Mouse (Mus musculus): Measurements from ENCODE around the gene Chchd6. TPM values are rescaled to one million over a fixed set of nuclear protein-coding genes. Genes with fewer than 3 reads are reported as not detected.

Chchd6 gene
- polyA plus RNA-seq, 1 experiment from 2014 or later: 55.9 TPM

GRCm38 (mm10) chr6:89355661-89356060 is 239.8 kb downstream of the Chchd6 start:
- H3K9me3 ChIP-seq (ENCODE audit: control insufficient read depth, low read length): no peaks in the 10 kb centered on the region
- H3K36me3 ChIP-seq (ENCODE audit: control insufficient read depth, insufficient read depth, low read length): peaks cover 15% of the 10 kb centered on the region
- no peak overlapping the region for H3K4me2 ChIP-seq (ENCODE audit: low read depth, low read length)
- no peak overlapping the region for H3K27ac ChIP-seq (ENCODE audit: low read length)
- no peak overlapping the region for H3K4me3 ChIP-seq (ENCODE audit: low read length)
- peaks cover 36% of the 10 kb centered on the region for H3K4me1 ChIP-seq (replicated peaks; ENCODE audit: control insufficient read depth, insufficient read depth, low read length)
- no peak overlapping the region for H3K9ac ChIP-seq (ENCODE audit: low read length)
- ATAC-seq (ENCODE audit: low read depth): no peak
- no peaks in the 10 kb centered on the region for H3K27me3 ChIP-seq (ENCODE audit: control insufficient read depth, insufficient read depth, low read depth, low read length)
- WGBS: 57% methylated on average over 7 of the region's 7 CpGs

GRCm38 (mm10) chr6:89354726-89355125 is 240.7 kb downstream of the Chchd6 start:
- Histone ChIP-seq H3K27me3 (ENCODE audit: control insufficient read depth, insufficient read depth, low read depth, low read length) (no peaks in the 10 kb centered on the region), H3K4me2 (ENCODE audit: low read depth, low read length) (no peak overlapping the region), H3K9ac (ENCODE audit: low read length) (no peak overlapping the region), H3K27ac (ENCODE audit: low read length) (no peak overlapping the region), H3K36me3 (ENCODE audit: control insufficient read depth, insufficient read depth, low read length) (peaks cover 15% of the 10 kb centered on the region), H3K9me3 (ENCODE audit: control insufficient read depth, low read length) (no peaks in the 10 kb centered on the region), H3K4me3 (ENCODE audit: low read length) (no peak overlapping the region), H3K4me1 (replicated peaks; ENCODE audit: control insufficient read depth, insufficient read depth, low read length) (peaks cover 27% of the 10 kb centered on the region)
- WGBS: 81% methylated on average over 12 of the region's 12 CpGs
- no peak for ATAC-seq (ENCODE audit: low read depth)

DNA sequence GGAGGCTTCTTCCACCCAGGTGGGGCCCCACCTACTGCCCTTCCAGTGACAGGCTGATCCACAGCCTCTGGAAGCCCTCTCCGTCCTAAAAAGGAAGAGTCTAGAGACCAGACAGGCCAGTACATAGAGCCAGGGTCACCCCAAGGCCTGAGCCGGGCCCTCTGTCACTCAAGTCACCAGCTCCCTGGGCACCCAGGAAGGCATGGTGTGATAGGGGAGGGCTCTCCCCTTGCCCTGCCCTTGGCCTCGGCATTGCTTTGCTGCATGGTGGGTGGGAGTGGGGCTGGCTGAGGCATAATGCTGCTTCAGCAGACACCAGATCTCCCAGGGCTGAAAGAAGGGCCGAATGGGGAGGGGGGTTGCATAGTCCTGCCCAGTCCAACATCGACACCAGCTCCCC is 241.4 kb downstream of the Chchd6 start:
- no peaks in the 10 kb centered on the region for H3K27me3 ChIP-seq (ENCODE audit: control insufficient read depth, insufficient read depth, low read depth, low read length)
- no peak overlapping the region for H3K27ac ChIP-seq (ENCODE audit: low read length)
- H3K36me3 ChIP-seq (ENCODE audit: control insufficient read depth, insufficient read depth, low read length): peaks cover 15% of the 10 kb centered on the region
- peaks cover 21% of the 10 kb centered on the region for H3K4me1 ChIP-seq (replicated peaks; ENCODE audit: control insufficient read depth, insufficient read depth, low read length)
- H3K4me2 ChIP-seq (ENCODE audit: low read depth, low read length): no peak overlapping the region
- ATAC-seq (ENCODE audit: low read depth): no peak
- WGBS: 91% methylated on average over 5 of the region's 5 CpGs
- H3K9ac ChIP-seq (ENCODE audit: low read length): no peak overlapping the region
- H3K9me3 ChIP-seq (ENCODE audit: control insufficient read depth, low read length): no peaks in the 10 kb centered on the region
- H3K4me3 ChIP-seq (ENCODE audit: low read length): no peak overlapping the region

GRCm38 (mm10) chr6:89353101-89353500 is 242.4 kb downstream of the Chchd6 start:
- H3K9ac ChIP-seq (ENCODE audit: low read length): no peak overlapping the region
- peaks cover 16% of the 10 kb centered on the region for H3K4me1 ChIP-seq (replicated peaks; ENCODE audit: control insufficient read depth, insufficient read depth, low read length)
- H3K9me3 ChIP-seq (ENCODE audit: control insufficient read depth, low read length): no peaks in the 10 kb centered on the region
- no peaks in the 10 kb centered on the region for H3K27me3 ChIP-seq (ENCODE audit: control insufficient read depth, insufficient read depth, low read depth, low read length)
- WGBS: 53% methylated on average over 8 of the region's 8 CpGs
- no peak for ATAC-seq (ENCODE audit: low read depth)
- peaks cover 19% of the 10 kb centered on the region for H3K36me3 ChIP-seq (ENCODE audit: control insufficient read depth, insufficient read depth, low read length)
- no peak overlapping the region for H3K4me2 ChIP-seq (ENCODE audit: low read depth, low read length)
- H3K27ac ChIP-seq (ENCODE audit: low read length): no peak overlapping the region
- H3K4me3 ChIP-seq (ENCODE audit: low read length): no peak overlapping the region

DNA sequence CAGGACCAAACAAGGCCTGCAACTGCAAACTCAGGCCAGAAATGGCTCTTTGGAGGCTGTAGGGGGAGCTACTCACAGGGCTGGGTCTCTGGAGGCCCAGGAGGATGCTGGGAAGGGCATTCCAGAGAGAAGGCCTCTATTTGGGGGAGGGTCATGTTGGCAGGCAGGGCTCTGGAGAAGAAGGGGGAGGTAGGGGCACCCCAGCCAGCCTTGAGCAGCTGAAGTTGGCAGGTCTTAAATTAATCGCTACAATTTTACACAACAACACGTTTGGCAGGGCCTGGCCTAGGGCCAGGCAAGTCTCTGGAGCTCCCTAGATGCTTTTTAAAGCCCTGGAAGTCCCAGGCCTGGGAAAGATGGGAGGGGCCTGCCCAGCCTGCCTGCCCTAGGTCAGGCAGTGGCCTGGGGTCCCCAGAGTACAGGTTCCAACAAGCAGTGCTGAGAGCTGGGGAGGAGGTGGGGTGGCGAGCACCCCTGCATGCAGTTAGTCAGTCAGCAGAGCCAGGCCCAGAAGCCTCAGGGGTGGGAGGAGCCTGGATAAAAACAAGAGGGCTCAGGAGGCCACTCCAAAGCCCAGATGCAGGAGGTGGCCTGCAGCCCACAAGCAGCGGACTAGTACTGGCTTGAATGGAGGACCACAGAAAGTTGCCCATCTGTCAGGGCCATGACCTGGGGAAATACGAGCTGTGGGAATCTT is 243.9 kb downstream of the Chchd6 start:
- 29% methylated on average over 5 of the region's 5 CpGs for WGBS
- Histone ChIP-seq H3K9me3 (ENCODE audit: control insufficient read depth, low read length) (no peaks in the 10 kb centered on the region), H3K27ac (ENCODE audit: low read length) (peak overlapping the region; percentile 74), H3K36me3 (ENCODE audit: control insufficient read depth, insufficient read depth, low read length) (peaks cover 27% of the 10 kb centered on the region), H3K9ac (ENCODE audit: low read length) (no peak overlapping the region; the same call in 1 of the 2 replicates), H3K27me3 (ENCODE audit: control insufficient read depth, insufficient read depth, low read depth, low read length) (no peaks in the 10 kb centered on the region), H3K4me2 (ENCODE audit: low read depth, low read length) (no peak overlapping the region), H3K4me1 (replicated peaks; ENCODE audit: control insufficient read depth, insufficient read depth, low read length) (peaks cover 16% of the 10 kb centered on the region), H3K4me3 (ENCODE audit: low read length) (no peak overlapping the region)
- peak; percentile 72 for ATAC-seq (ENCODE audit: low read depth)

GRCm38 (mm10) chr6:89350520-89350919 is 244.9 kb downstream of the Chchd6 start:
- H3K4me2 ChIP-seq (ENCODE audit: low read depth, low read length): no peak overlapping the region
- peaks cover 22% of the 10 kb centered on the region for H3K4me1 ChIP-seq (replicated peaks; ENCODE audit: control insufficient read depth, insufficient read depth, low read length)
- H3K36me3 ChIP-seq (ENCODE audit: control insufficient read depth, insufficient read depth, low read length): peaks cover 23% of the 10 kb centered on the region
- WGBS: 97% methylated on average over 2 of the region's 2 CpGs
- H3K9ac ChIP-seq (ENCODE audit: low read length): no peak overlapping the region
- no peak overlapping the region for H3K4me3 ChIP-seq (ENCODE audit: low read length)
- no peaks in the 10 kb centered on the region for H3K27me3 ChIP-seq (ENCODE audit: control insufficient read depth, insufficient read depth, low read depth, low read length)
- peak overlapping the region; percentile 74; the same call in 1 of the 2 replicates for H3K27ac ChIP-seq (ENCODE audit: low read length)
- no peaks in the 10 kb centered on the region for H3K9me3 ChIP-seq (ENCODE audit: control insufficient read depth, low read length)
- no peak for ATAC-seq (ENCODE audit: low read depth)

GRCm38 (mm10) chr6:89350037-89350515 is 245.4 kb downstream of the Chchd6 start:
- Histone ChIP-seq H3K4me2 (ENCODE audit: low read depth, low read length) (no peak overlapping the region), H3K9ac (ENCODE audit: low read length) (no peak overlapping the region), H3K36me3 (ENCODE audit: control insufficient read depth, insufficient read depth, low read length) (peaks cover 23% of the 10 kb centered on the region), H3K27ac (ENCODE audit: low read length) (no peak overlapping the region), H3K9me3 (ENCODE audit: control insufficient read depth, low read length) (no peaks in the 10 kb centered on the region), H3K4me1 (replicated peaks; ENCODE audit: control insufficient read depth, insufficient read depth, low read length) (peaks cover 27% of the 10 kb centered on the region), H3K27me3 (ENCODE audit: control insufficient read depth, insufficient read depth, low read depth, low read length) (no peaks in the 10 kb centered on the region), H3K4me3 (ENCODE audit: low read length) (no peak overlapping the region)
- no peak for ATAC-seq (ENCODE audit: low read depth)
- WGBS: 74% methylated on average over 1 of the region's 1 CpGs

DNA sequence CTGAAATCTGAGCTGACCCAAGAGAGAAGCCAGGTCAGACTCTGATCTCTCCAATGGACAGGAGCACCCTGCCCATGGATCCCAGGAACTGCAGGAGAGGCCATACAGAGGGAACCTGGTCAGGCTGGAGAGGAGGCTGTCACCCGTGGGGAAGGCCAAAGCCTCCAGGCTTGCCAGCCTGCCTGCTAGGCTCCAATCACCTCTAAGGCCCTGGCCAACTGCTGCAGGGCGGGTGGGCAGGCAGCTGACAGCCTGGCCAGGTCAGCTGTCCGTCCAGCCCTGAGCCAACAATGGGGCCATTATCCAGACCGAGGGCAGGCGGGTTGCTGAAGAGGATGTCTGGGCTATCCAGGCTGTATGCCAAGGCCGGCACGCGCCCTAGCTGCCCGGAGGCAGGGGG is 247.1 kb downstream of the Chchd6 start:
- no peak overlapping the region for H3K4me3 ChIP-seq (ENCODE audit: low read length)
- no peaks in the 10 kb centered on the region for H3K27me3 ChIP-seq (ENCODE audit: control insufficient read depth, insufficient read depth, low read depth, low read length)
- H3K4me2 ChIP-seq (ENCODE audit: low read depth, low read length): no peak overlapping the region
- WGBS: 81% methylated on average over 9 of the region's 9 CpGs
- no peak overlapping the region for H3K9ac ChIP-seq (ENCODE audit: low read length)
- peaks cover 17% of the 10 kb centered on the region for H3K36me3 ChIP-seq (ENCODE audit: control insufficient read depth, insufficient read depth, low read length)
- H3K9me3 ChIP-seq (ENCODE audit: control insufficient read depth, low read length): no peaks in the 10 kb centered on the region
- no peak for ATAC-seq (ENCODE audit: low read depth)
- peaks cover 37% of the 10 kb centered on the region for H3K4me1 ChIP-seq (replicated peaks; ENCODE audit: control insufficient read depth, insufficient read depth, low read length)
- no peak overlapping the region for H3K27ac ChIP-seq (ENCODE audit: low read length)

- 67% methylated on average over 1 of the region's 1 CpGs for WGBS
- no peaks in the 10 kb centered on the region for H3K9me3 ChIP-seq (ENCODE audit: control insufficient read depth, low read length)
- no peak for ATAC-seq (ENCODE audit: low read depth)
- H3K36me3 ChIP-seq (ENCODE audit: control insufficient read depth, insufficient read depth, low read length): peaks cover 18% of the 10 kb centered on the region
- no peak overlapping the region for H3K4me2 ChIP-seq (ENCODE audit: low read depth, low read length)
- H3K27ac ChIP-seq (ENCODE audit: low read length): no peak overlapping the region
- H3K4me3 ChIP-seq (ENCODE audit: low read length): no peak overlapping the region
- H3K9ac ChIP-seq (ENCODE audit: low read length): no peak overlapping the region
- peaks cover 37% of the 10 kb centered on the region for H3K4me1 ChIP-seq (replicated peaks; ENCODE audit: control insufficient read depth, insufficient read depth, low read length)
- H3K27me3 ChIP-seq (ENCODE audit: control insufficient read depth, insufficient read depth, low read depth, low read length): no peaks in the 10 kb centered on the region
These were observed 247.7 kb downstream of the Chchd6 start for GRCm38 (mm10) chr6:89347792-89348191.
